Mouse (Mus musculus): Measurements from ENCODE around the gene Clrn2. TPM values are rescaled to one million over a fixed set of nuclear protein-coding genes. Genes with fewer than 3 reads are reported as not detected.

Clrn2 gene
- polyA plus RNA-seq, 1 experiment from 2014 or later = 0.23 TPM

DNA sequence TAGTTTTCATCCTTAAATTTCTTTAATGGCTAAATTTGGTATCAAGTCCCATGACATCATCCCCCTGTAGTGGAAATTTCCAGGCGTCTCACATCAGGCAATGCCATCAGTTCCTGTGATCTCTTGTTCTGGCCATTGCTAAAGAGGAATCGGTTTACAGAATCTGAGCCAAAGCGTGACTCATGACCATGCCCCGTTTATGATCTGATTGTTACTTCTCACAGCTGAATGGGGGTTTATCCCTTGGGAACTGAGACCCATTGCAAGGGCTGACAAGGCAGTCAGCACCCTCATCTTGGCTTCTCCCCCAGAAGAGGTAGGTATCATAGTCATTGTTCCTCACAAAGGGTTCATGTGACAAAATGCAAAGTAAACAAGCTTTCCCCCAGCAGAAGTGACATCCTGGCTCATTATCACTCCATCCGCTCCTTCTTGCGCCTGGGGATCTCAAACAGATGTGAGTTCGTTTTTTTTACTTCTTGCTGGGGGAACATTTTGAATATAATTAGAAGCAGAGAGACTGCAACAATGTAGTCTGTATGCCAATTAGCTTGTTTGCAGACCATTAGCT, 19.4 kb downstream of the Clrn2 start:
- H3K4me2 ChIP-seq = no peak overlapping the region
- 0 out of 2 replicates have a peak, but pooled peaks cover 7% of the 10 kb centered on the region for H3K4me1 ChIP-seq (replicated peaks)
- 32% methylated on average over 7 of the region's 7 CpGs for WGBS
- H3K9ac ChIP-seq (replicated peaks) = no peak overlapping the region
- no peaks in the 10 kb centered on the region for H3K9me3 ChIP-seq
- no peaks in the 10 kb centered on the region for H3K36me3 ChIP-seq
- ATAC-seq (ENCODE audit: insufficient number of reproducible peaks, insufficient read depth, low FRiP score, low TSS enrichment, low read depth) = no peak
- H3K4me3 ChIP-seq (replicated peaks) = no peak overlapping the region
- no peak overlapping the region for H3K27ac ChIP-seq
- 0 out of 2 replicates have a peak, but pooled peaks cover 6% of the 10 kb centered on the region for H3K27me3 ChIP-seq

DNA sequence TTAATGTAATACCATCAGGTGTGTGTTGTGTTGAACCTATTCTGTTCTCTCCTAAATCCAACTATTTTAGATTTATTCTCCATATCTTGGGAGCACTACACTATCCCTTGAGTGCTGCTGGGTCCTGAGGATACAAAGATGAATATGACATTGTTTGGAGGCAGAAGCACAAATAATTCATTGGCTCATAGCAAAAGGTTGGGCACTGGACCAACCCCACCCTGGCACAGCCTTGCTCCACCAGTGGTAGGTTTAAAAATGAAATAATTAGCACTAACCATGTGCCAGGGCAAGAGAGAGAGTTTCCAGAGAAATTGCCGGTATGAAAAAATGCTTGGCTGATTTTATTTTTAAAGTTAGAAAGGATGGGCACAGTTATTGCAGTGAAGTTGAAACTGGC, 20.0 kb downstream of the Clrn2 start:
- no peaks in the 10 kb centered on the region for H3K36me3 ChIP-seq
- H3K27me3 ChIP-seq = 0 out of 2 replicates have a peak, but pooled peaks cover 6% of the 10 kb centered on the region
- 96% methylated on average over 1 of the region's 1 CpGs for WGBS
- ATAC-seq (ENCODE audit: insufficient number of reproducible peaks, insufficient read depth, low FRiP score, low TSS enrichment, low read depth) = no peak
- H3K9ac ChIP-seq (replicated peaks) = no peak overlapping the region
- no peak overlapping the region for H3K27ac ChIP-seq
- H3K4me2 ChIP-seq = no peak overlapping the region
- 0 out of 2 replicates have a peak, but pooled peaks cover 7% of the 10 kb centered on the region for H3K4me1 ChIP-seq (replicated peaks)
- H3K4me3 ChIP-seq (replicated peaks) = no peak overlapping the region
- no peaks in the 10 kb centered on the region for H3K9me3 ChIP-seq

GRCm38 (mm10) chr5:45474215-45474614, 20.7 kb downstream of the Clrn2 start:
- Histone ChIP-seq H3K27me3 (0 out of 2 replicates have a peak, but pooled peaks cover 6% of the 10 kb centered on the region), H3K27ac (no peak overlapping the region), H3K9me3 (no peaks in the 10 kb centered on the region), H3K4me1 (replicated peaks) (0 out of 2 replicates have a peak, but pooled peaks cover 7% of the 10 kb centered on the region), H3K4me2 (no peak overlapping the region), H3K36me3 (no peaks in the 10 kb centered on the region), H3K9ac (replicated peaks) (no peak overlapping the region), H3K4me3 (replicated peaks) (no peak overlapping the region)
- WGBS = 30% methylated on average over 6 of the region's 6 CpGs
- ATAC-seq (ENCODE audit: insufficient number of reproducible peaks, insufficient read depth, low FRiP score, low TSS enrichment, low read depth) = no peak

DNA sequence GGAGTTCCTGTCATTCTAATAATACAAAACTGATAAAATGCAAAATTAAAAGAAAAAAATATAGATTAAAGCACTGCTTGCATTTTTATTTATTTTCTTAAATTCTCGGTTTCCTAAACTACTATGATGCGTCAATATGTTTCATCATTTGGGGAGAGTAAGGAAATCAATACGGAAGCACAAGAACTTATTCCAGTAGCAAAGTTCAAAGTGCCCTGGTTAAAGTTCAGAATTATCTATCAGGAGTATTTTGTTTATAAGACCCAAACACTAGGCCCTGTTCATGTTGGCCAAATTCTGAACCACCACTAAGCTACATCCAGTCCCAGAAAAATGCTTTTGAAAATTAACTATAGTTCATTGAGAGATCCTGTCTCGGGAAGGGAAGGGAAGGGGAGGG, 21.2 kb downstream of the Clrn2 start:
- Histone ChIP-seq H3K9ac (replicated peaks) (no peak overlapping the region), H3K4me3 (replicated peaks) (no peak overlapping the region), H3K27ac (no peak overlapping the region), H3K9me3 (no peaks in the 10 kb centered on the region), H3K36me3 (no peaks in the 10 kb centered on the region), H3K4me2 (no peak overlapping the region), H3K27me3 (0 out of 2 replicates have a peak, but pooled peaks cover 6% of the 10 kb centered on the region), H3K4me1 (replicated peaks) (0 out of 2 replicates have a peak, but pooled peaks cover 7% of the 10 kb centered on the region)
- ATAC-seq (ENCODE audit: insufficient number of reproducible peaks, insufficient read depth, low FRiP score, low TSS enrichment, low read depth) = no peak
- WGBS = 74% methylated on average over 3 of the region's 4 CpGs

DNA sequence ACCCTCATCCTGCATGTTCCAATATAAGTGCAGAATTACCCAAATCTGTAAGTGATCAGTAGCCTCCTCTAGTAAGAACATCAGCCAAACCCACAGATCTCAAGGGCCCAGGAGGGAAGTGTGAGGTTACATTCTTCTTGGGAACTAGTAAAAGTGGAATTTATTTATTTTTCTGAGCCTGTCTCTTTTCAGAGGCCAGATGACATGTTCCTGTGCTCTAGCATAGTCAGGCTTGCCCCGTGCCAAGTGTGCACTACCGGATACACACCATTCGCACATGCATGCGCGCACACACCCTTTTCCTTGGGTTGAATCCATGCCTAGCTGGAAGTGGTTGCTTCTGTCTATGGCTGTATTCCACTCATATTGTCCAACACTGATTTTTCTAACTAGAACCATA, 22.2 kb downstream of the Clrn2 start:
- WGBS = 91% methylated on average over 5 of the region's 5 CpGs
- Histone ChIP-seq H3K4me3 (replicated peaks) (no peak overlapping the region), H3K27ac (no peak overlapping the region), H3K36me3 (no peaks in the 10 kb centered on the region), H3K9me3 (no peaks in the 10 kb centered on the region), H3K9ac (replicated peaks) (no peak overlapping the region), H3K27me3 (0 out of 2 replicates have a peak, but pooled peaks cover 6% of the 10 kb centered on the region), H3K4me1 (replicated peaks) (0 out of 2 replicates have a peak, but pooled peaks cover 7% of the 10 kb centered on the region), H3K4me2 (no peak overlapping the region)
- ATAC-seq (ENCODE audit: insufficient number of reproducible peaks, insufficient read depth, low FRiP score, low TSS enrichment, low read depth) = no peak

- ATAC-seq (ENCODE audit: insufficient number of reproducible peaks, insufficient read depth, low FRiP score, low TSS enrichment, low read depth) = no peak
- Histone ChIP-seq H3K9ac (replicated peaks) (no peak overlapping the region), H3K4me2 (no peak overlapping the region), H3K27ac (no peak overlapping the region), H3K9me3 (no peaks in the 10 kb centered on the region), H3K36me3 (no peaks in the 10 kb centered on the region), H3K27me3 (0 out of 2 replicates have a peak, but pooled peaks cover 6% of the 10 kb centered on the region), H3K4me1 (replicated peaks) (0 out of 2 replicates have a peak, but pooled peaks cover 7% of the 10 kb centered on the region), H3K4me3 (replicated peaks) (no peak overlapping the region)
- 67% methylated on average over 6 of the region's 6 CpGs for WGBS
Measured at GRCm38 (mm10) chr5:45476288-45476687, 22.7 kb downstream of the Clrn2 start.

DNA sequence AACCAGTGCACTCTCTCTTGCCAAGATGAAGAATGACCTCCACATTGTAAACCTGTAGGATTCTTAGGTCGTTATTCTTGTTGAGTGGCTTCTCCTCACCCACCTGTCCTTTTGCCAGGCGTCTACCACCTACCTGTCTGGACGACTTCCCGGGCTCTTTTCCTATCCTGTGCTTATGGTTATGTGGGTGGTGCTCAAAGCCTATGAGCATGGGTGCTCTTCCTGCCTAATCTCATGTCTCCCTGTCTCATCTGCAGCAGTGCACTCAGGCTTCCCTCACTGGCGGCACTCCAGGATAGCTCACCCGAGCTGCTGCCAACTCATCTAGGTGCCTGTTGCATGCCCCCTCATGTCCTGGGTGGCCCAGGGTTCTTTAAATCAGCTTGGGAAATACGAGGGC, 24.1 kb downstream of the Clrn2 start:
- H3K4me1 ChIP-seq (replicated peaks) = 0 out of 2 replicates have a peak, but pooled peaks cover 7% of the 10 kb centered on the region
- H3K4me3 ChIP-seq (replicated peaks) = no peak overlapping the region
- H3K36me3 ChIP-seq = no peaks in the 10 kb centered on the region
- H3K27me3 ChIP-seq = 0 out of 2 replicates have a peak, but pooled peaks cover 4% of the 10 kb centered on the region
- 75% methylated on average over 7 of the region's 7 CpGs for WGBS
- H3K4me2 ChIP-seq = no peak overlapping the region
- no peak overlapping the region for H3K27ac ChIP-seq
- ATAC-seq (ENCODE audit: insufficient number of reproducible peaks, insufficient read depth, low FRiP score, low TSS enrichment, low read depth) = no peak
- H3K9me3 ChIP-seq = no peaks in the 10 kb centered on the region
- no peak overlapping the region for H3K9ac ChIP-seq (replicated peaks)

GRCm38 (mm10) chr5:45480066-45480465, 26.5 kb downstream of the Clrn2 start:
- Histone ChIP-seq H3K4me1 (replicated peaks) (0 out of 2 replicates have a peak, but pooled peaks cover 5% of the 10 kb centered on the region), H3K9ac (replicated peaks) (no peak overlapping the region), H3K4me2 (no peak overlapping the region), H3K36me3 (no peaks in the 10 kb centered on the region), H3K4me3 (replicated peaks) (no peak overlapping the region), H3K9me3 (no peaks in the 10 kb centered on the region), H3K27ac (no peak overlapping the region), H3K27me3 (0 out of 2 replicates have a peak, but pooled peaks cover 4% of the 10 kb centered on the region)
- 86% methylated on average over 1 of the region's 1 CpGs for WGBS
- no peak for ATAC-seq (ENCODE audit: insufficient number of reproducible peaks, insufficient read depth, low FRiP score, low TSS enrichment, low read depth)

GRCm38 (mm10) chr5:45481125-45481524, 27.6 kb downstream of the Clrn2 start:
- H3K9me3 ChIP-seq = no peaks in the 10 kb centered on the region
- H3K9ac ChIP-seq (replicated peaks) = no peak overlapping the region
- no peaks in the 10 kb centered on the region for H3K36me3 ChIP-seq
- H3K4me3 ChIP-seq (replicated peaks) = no peak overlapping the region
- 0 out of 2 replicates have a peak, but pooled peaks cover 5% of the 10 kb centered on the region for H3K4me1 ChIP-seq (replicated peaks)
- H3K4me2 ChIP-seq = no peak overlapping the region
- no peak overlapping the region for H3K27ac ChIP-seq
- WGBS = 93% methylated on average over 2 of the region's 2 CpGs
- no peak for ATAC-seq (ENCODE audit: insufficient number of reproducible peaks, insufficient read depth, low FRiP score, low TSS enrichment, low read depth)
- H3K27me3 ChIP-seq = 0 out of 2 replicates have a peak, but pooled peaks cover 4% of the 10 kb centered on the region

- Histone ChIP-seq H3K36me3 (no peaks in the 10 kb centered on the region), H3K27me3 (0 out of 2 replicates have a peak, but pooled peaks cover 4% of the 10 kb centered on the region), H3K4me2 (no peak overlapping the region), H3K4me3 (replicated peaks) (no peak overlapping the region), H3K27ac (no peak overlapping the region), H3K4me1 (replicated peaks) (no peaks in the 10 kb centered on the region), H3K9ac (replicated peaks) (no peak overlapping the region), H3K9me3 (no peaks in the 10 kb centered on the region)
- 78% methylated on average over 3 of the region's 3 CpGs for WGBS
- no peak for ATAC-seq (ENCODE audit: insufficient number of reproducible peaks, insufficient read depth, low FRiP score, low TSS enrichment, low read depth)
Measured at GRCm38 (mm10) chr5:45482607-45483006, 29.1 kb downstream of the Clrn2 start.

- Histone ChIP-seq H3K4me1 (replicated peaks) (no peaks in the 10 kb centered on the region), H3K9ac (replicated peaks) (no peak overlapping the region), H3K9me3 (no peaks in the 10 kb centered on the region), H3K27ac (no peak overlapping the region), H3K4me3 (replicated peaks) (no peak overlapping the region), H3K36me3 (no peaks in the 10 kb centered on the region), H3K27me3 (no peaks in the 10 kb centered on the region), H3K4me2 (no peak overlapping the region)
- ATAC-seq (ENCODE audit: insufficient number of reproducible peaks, insufficient read depth, low FRiP score, low TSS enrichment, low read depth) = no peak
- 82% methylated on average over 1 of the region's 1 CpGs for WGBS
Measured at GRCm38 (mm10) chr5:45483654-45484053, 30.1 kb downstream of the Clrn2 start.

DNA sequence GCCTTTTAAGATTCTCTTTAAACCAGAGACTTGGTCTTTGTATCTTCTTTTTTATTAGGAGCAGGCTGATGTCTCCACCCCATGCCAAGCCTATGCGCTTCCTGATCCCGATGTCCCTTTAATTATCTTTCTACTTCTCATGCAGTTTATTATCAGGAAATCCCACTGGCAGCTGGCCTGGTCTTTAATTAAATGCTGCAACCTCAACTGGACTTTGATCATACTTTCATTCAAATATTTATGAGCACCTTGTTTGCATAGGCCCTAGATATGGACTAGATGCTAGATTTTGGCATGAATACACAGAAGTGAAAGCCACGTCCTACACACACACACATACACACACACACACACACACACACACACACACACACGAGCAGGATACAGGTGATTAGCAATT, 38.2 kb downstream of the Clrn2 start:
- no peak for ATAC-seq (ENCODE audit: insufficient number of reproducible peaks, insufficient read depth, low FRiP score, low TSS enrichment, low read depth)
- peaks cover 10% of the 10 kb centered on the region for H3K36me3 ChIP-seq
- no peak overlapping the region for H3K9ac ChIP-seq (replicated peaks)
- H3K4me1 ChIP-seq (replicated peaks) = peaks cover 11% of the 10 kb centered on the region
- H3K4me2 ChIP-seq = no peak overlapping the region
- no peaks in the 10 kb centered on the region for H3K9me3 ChIP-seq
- no peaks in the 10 kb centered on the region for H3K27me3 ChIP-seq
- WGBS = 46% methylated on average over 4 of the region's 4 CpGs
- H3K4me3 ChIP-seq (replicated peaks) = no peak overlapping the region
- no peak overlapping the region for H3K27ac ChIP-seq
